Mouse (Mus musculus) layer of hippocampus, postnatal 25 days (tissue): ENCODE data around the gene Lrp6. TPM values are rescaled to one million over a fixed set of nuclear protein-coding genes. Genes with fewer than 3 reads are reported as not detected.

ENCODE experiments used
- DNase-seq, 2 experiments: peaks; one replicate each; pipeline ENCODE4 v3.0.0; 2022; ENCODE audit warnings: mixed read lengths in 2 of 2, low spot score in 1 of 2; ENCODE audit errors: extremely low spot score in 1 of 2
- total RNA-seq, 2 experiments: library from RNA; stranded (reverse); gene quantifications; 2 replicates each; pipeline ENCODE4 v1.2.3; 2021

The Lrp6 gene
- total RNA-seq, 2 experiments from 2014 or later: 48.3 to 49.3 TPM

DNA sequence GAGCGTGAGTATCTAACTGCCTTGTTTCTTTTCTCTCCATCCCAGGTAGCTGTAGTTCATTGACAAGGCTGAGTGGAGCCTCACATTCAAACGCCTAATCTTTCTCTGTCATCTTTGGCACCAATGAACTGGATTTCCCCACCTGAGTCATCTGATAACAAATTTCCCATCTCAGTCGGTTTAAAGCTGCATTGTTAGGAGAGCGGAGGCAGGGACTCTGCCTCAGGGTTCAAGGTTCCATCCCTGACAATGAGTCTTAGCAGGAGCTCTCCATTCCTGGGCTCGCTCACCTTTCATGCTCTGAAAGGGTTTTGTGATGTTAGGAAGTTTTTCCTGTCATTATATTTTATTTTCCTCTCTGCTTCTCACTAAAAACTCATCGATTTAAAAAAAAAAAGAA is 11.3 kb upstream of the Lrp6 start:
- DNase-seq: no peak

DNA sequence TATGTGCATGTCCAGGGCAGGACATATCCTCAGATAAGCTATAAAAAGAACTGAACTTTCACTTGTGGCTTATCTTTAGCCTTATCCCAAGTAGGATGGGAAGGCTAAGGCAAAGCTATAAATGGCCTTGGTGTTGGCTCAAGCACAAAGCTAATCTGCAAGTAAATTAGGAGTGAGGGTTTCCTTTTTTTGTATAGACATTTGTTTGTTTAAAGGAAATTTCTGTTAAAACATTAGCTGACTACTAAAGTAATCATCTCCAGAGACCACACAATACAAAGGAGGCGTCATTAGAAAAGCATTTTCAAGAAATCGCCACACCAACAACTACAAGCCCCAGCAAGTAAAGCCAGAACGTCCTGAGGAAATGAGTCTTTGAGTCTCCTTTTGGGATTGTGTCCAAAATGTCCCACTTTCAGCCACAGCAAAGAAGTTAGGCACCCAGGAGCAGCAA is 8.6 kb upstream of the Lrp6 start:
- no peak for DNase-seq

DNA sequence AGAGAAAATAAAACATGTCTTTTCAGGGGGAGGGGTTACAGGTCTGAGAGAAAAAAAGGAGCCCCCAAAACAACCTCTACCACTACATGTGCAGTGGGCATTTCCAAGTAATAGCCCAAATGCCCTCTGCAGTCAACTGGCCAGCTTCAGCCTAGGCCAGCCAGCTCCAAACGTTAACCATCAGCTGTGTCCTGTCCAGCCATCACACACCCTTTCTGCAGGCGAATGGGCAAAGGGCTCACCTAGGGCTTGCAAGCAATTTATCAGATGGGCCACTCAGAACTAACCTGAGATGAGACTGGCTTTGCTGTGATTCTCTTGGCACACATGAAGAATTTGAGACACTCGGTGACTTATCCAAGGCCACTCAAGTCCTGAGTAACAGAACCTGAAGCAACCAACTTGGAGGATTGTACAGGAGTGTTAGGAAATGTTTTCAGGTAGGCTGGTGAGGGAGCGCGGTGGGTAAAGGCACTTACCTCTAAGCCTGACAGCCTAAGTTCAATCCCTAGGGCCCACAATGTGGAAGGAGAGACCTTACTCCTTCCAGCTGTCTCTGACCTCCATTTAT is 1.3 kb upstream of the Lrp6 start:
- DNase-seq: no peak

DNA sequence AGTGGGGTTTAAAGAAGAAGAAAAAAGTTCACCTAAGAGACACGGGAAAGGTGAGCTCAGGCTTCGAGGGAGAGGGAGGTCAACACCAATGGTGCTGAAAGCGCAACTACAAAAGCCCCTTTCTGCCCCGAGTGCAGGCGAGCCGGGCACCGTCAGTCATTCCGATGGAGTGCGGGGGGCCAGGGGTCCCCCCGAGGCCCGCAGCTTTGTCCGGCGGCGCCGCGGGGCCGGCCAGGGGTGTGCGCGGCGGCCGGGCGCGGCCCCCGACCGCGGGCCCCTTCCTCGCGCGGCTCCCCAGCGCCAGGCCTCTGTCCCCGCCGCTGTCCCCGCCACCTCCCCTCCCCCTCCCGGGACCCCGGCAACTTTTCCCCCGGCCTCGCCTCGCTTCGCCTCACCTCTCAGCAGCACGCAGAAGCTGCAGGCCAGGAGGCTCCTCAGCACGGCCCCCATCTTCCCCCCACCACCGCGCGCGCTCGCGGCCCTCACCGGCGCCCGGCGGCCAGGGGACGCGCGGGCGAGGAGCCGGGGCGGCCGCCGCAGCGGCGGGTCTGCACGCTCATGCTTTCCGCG is 432 bp downstream of the Lrp6 start:
- no peak for DNase-seq

DNA sequence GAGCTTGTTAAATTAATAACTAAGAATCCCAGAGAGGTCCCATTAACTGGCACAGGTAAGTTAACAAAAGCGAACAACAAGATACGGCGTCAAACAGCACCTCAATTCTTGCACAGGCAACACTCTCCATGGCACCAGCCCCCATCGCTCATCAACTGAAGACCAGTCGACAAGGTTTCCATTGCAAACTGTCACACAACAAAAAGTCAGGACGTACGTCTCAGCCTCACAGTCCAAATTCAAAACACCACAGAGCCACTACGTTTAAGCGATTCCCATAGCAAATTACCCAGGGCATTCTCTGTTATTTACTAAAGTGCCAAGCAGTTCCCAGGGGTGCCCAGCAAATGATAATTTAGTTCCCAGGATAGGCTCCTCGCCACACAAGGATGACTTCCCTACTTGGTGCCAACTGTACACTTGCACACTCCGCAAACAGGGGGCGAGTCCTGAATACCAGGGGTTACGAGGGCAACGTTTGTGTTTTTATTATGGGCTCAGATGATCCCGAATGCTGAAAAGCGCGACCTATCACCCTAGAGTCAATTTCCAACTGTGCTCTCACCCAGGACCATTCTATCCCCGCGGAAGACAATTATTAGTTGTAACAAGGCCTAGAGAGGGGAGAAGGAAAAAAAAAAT is 1.0 kb downstream of the Lrp6 start:
- DNase-seq: no peak

DNA sequence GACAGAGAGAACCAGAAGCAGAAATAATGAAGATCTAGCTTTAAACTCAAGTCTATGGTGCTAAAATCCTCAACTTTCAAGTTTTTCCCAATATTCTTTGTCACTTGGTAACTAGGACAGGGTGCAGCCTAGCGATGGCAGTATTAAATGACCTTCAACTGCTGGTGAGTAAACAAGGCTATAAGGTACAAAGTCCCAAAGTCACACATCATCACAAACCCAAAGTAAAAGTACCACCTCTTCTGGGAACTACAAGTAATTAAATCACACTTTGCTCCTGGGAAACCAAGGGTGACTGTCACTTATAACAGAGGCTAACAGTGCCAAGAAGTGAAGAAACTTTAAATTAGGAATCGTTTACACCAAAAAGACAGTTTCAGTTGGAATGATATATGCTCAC is 2.2 kb downstream of the Lrp6 start:
- DNase-seq: no peak

DNA sequence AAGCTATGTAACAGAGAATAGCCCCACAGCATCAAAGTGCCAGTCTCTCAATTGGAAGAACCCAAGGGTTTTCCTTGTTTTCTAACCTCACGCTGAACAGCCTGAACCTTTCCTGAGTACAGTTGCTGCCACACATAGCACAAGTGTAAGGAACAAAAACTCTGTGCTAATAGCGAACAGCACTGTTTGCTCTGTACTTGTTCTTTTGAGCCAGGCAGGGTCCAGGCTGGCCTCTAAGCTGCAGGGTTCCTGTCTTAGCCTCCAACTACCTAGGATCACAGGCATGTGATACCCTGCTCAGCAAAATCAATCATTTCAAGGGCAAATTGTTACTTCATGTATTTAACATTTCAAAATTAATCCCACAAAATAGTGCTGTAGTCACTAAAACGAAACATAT is 7.1 kb downstream of the Lrp6 start:
- no peak for DNase-seq

DNA sequence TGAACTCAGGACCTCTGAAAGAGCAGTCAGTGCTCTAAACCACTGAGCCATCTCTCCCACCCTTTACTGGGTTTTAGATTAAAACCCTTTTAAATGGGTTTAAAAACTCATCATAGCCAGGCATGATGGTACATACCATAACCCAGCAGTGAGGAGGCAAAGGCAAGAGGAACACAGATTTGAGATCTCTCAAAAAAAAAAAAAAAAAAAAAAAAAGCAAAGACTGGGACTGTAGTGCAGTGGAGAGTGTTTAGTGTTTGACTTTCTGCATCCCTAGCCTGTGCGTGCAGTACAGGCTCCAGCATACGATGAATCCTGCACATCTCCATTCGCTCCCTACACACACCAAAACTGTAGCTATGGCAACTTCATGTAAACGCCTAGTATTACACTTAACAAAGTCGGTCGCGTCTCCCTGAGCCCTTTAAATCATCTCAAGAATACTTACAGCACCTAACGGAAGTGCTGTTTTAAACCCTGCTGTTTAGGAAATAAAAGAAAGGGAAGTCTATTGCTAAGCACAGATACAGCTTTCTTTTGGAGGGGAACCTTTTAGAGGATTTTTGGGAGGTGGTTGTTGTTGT is 8.1 kb downstream of the Lrp6 start:
- no peak for DNase-seq

DNA sequence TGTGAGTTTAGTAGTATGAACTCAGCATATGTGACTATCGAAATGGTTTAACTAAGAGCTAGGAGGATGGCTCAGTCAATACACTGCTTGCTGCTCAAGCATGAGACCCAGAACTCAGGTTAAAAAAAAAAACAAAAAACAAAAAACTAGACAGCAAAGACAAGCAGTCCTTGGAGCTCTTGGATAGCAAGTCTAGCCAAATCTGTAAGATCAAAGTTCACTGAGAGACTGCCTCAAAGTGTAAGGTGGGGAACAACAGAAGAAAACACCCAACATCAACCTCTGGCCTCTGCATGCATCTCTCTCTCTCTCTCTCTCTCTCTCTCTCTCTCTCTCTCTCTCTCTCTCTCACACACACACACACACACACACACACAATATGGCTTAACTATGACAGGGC is 9.7 kb downstream of the Lrp6 start:
- no peak for DNase-seq

DNA sequence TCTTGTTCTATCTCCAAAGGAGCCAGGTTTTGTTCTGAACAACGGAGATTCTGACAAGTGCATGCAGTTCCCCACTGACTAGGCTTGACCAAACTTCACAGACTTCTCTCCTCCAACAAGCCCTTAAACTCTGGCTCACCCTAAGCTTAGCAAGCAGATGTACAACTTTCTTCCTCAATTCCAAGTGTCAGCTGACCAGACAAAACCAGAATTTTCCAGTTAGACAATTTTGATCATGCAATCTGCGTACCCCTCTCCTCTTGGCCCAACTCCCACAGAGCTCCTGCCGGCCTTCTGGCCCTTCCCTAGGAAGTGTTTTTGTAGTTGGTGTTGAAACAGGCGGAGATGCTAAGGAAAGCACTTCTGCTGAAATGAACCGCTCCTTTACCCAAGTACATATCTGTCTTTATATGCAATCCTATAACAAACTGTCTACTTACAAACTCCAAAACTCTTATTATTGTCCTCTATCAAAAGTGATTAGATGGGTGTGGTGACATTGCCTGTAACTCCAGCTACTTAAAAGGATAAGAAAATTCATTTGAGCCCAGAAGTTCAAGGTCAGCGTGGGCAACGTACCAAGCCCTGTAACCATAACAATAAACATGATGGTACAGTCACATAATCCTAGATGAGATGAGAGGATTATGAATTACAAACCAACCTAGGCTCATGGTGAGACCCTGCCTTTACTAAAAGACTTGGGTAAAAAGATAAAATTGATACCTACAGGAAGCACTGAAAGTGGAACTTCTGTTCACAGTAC is 10.4 kb downstream of the Lrp6 start:
- no peak for DNase-seq

DNA sequence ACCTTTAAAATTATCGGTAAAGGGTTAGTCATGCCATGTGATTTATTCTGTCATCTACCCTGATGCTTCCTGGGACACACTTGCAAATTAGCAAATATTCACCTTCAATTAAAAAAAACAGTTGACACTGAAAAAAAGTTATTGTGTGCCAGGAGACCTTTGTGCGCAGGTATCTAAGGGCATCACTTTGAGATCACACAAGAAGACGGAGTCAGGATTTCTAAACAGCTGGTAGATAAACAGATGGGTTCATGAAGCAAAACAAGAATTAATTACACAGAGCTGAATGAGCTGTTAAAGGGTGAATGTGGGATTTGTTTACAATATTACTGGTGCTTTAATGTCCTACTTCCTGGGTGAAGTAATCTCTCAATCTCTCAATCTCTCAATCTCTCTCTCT is 11.6 kb downstream of the Lrp6 start:
- no peak for DNase-seq

DNA sequence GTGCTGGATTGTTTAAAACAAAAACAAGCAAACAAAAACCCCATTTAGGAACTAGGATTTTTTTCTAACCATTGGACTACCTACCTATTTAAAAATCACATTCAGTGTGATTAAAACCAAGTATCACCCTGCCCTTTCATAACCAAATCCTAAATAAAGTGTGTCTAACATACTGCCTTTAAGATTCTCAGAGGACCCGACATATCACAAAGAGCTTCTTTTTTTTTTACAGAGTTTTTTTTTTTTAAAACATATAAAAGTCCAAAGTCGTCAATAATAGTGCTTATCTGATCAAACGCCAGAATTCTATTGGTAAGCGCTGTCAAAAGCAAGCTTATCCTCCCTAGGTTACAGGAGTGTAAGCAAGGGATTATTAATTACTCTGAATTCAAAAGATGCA is 12.5 kb downstream of the Lrp6 start:
- no peak for DNase-seq

DNA sequence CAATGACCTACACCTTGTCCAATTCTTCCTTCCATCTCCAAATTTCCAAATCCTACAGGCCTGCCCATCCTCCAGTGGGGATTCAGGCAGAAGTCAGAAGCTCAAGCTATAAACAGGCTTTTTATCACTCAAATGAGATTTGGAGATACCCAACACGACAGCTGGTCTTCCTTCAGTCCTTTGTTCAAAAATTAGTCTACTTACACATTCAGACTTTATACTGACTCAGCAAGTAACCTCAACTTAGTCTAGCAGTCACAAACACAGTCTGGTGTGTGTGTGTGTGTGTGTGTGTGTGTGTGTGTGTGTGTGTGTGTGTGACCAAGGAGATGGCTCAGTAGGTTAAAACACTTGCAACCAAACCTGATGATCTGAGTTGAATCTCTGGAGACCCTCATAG is 15.8 kb downstream of the Lrp6 start:
- no peak for DNase-seq

DNA sequence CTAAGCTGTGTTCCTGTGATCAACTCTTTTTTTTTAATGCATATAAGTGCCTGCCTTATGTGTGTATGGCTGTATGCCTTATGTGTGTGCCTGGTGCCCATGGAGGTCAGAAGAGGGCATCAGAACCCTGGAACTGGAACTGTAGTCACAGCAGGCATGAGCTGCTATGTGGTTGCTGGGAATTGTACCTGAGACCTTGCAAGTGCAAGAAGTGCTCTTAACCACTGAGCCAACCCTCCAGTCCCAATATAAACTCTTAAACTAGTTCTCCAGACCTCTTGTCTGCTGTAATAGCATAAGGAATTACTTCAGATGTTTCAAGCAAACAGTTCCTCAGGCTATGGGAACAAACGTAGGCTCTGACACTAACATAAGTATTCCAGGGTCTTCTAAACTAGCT is 16.4 kb downstream of the Lrp6 start:
- no peak for DNase-seq

DNA sequence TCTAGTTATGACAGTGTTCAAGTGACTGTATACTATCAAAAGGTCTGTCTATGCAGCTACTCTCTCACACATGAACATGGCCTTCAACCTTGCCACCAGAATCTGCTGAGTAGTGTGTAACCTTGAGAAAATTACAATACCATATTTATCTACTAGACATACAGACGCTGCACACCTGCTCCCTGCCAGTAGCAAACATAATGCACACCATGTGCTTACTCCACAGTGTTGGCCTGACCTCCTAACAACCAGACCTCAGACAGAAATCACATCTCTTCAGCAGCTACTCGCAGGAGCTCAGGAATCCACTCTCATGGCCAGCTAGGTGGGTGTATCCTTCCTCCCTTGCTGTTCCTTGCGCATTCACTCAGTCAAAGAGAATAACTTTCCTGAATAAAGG is 21.9 kb downstream of the Lrp6 start:
- DNase-seq: no peak

DNA sequence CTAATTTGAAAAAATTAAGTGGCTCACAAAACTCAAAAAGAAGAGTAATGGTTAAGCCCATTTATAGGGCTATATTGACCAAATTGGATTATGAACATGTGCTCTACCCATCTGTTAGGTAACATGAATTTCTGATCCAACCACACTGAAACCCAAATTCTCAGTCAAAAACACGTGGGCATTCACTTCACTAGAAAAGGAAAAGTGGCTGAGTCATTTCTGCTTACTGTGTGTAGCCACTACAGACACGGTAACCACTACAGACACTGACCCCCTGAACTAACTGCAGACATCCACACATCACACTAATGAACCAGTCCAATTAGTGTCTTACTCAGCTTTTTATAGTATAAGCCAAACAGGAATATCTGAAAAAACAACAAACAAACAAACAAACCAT is 22.7 kb downstream of the Lrp6 start:
- DNase-seq: no peak

DNA sequence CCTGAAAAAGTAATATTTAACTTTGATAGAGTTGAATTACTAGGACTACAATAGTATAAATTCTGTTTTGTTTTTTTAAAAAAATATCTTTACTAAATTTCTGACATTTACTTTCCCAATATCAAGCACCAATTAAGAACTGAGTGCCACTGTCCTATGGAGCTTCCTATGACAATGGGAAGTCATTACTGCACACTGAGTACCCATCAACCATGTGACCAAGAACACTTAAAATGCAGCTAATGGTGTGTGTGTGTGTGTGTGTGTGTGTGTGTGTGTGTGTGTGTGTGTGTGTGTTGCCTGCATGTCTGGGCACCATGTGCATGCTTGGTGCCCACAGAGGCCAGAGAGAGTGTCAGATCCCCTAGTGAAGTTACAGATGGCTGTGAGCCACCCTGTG is 23.2 kb downstream of the Lrp6 start:
- no peak for DNase-seq

DNA sequence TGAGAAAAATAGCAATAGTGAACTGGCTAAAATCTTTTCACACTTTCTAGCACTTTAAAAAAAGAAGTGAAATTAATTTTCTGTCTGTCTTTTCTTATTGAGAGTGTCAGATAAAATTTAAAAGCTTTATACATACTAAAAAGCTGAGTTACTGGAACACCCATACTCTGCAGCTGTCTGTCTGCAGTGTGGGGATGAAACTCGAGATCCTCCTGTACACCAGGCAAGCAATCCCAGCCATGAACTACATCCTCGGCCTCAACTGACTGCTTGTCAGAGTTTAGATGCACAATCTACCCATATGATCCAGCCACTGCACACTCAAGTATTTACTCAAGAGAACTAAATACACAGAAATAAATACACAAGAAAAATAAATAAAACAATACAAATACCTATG is 24.4 kb downstream of the Lrp6 start:
- no peak for DNase-seq

DNA sequence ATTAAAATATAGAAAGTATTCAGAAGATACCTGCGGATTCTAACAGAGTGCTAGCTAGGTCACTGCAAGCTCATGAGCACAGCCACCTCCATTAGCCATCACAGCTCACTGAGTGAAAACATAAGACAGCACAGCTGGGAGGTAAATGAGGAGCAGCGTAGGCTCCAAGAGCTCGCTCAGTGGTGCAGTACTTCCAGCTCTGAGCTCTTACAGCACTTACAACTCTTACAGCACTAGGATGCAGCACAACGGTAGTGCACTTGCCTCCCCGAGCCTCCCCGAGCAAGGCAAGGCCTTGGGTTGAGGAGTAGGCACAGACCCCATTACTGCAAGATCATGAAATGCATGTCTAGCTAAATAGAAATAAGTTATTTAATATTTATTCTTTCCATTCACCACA is 26.6 kb downstream of the Lrp6 start:
- DNase-seq: no peak

DNA sequence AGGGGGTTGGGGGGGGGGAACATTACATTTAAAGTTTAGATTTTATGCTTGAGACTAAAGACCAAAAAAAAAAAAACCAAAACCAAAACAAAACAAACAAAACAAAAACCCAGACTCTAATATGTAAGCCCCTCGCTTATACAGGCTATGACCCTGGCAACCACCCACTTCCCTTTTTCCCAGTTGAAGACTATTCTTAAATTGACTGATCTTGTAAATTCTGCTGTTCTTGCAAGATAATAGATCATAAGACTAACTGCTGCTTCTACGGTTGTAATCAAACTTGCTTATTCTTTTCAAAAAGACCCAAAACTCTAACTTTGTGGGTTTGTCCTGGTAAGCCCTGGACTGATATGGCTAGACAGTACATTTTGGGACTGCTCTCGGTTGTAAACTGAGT is 27.3 kb downstream of the Lrp6 start:
- DNase-seq: no peak

DNA sequence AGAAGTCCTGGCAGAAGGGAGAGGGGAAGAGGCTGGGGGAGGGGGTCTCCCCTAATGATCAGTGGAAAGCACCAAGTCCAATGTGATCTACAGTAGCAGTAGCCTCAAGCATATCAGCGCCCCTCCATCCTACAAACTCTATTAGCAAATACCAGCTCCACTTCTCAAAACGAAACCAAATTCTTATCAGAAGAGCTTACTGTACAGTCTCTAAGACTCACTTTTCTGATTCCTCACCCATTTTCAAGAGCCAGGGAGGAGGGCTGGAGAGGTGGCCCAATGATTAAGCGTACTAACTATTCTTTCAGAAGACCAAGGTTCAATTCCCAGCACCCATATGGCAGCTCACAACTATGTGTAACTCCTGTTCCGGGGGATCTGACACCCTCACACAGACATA is 28.0 kb downstream of the Lrp6 start:
- DNase-seq: no peak
